Mouse (Mus musculus): ENCODE measurements around the gene Glb1.

Gene Glb1

DNA sequence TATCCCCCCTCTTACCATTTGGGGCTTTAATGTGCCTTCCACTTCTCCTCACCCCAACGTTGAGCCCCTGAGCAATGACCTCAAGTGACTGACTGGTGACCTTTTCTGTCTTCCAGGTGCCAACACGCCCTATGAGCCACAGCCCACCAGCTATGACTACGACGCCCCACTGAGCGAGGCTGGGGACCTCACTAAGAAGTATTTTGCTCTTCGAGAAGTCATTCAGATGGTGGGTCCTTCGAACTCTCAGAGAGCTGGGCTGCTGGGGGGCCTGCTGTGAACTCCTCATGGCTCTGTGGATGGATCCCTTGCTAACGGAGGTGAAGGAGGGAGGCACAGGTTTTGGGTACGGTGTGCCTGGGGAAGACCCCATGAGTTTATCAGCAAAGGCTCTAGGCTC lies 42.0 kb downstream of the Glb1 start:
- no peak for DNase-seq (ENCODE audit: low spot score in 2 of 2)

GRCm38 (mm10) chr9:114443351-114443750 lies 42.5 kb downstream of the Glb1 start:
- no peak for DNase-seq (ENCODE audit: low spot score in 2 of 2)

- no peak for DNase-seq (ENCODE audit: low spot score in 2 of 2)
Observed at GRCm38 (mm10) chr9:114446887-114447286, 46.0 kb downstream of the Glb1 start.

DNA sequence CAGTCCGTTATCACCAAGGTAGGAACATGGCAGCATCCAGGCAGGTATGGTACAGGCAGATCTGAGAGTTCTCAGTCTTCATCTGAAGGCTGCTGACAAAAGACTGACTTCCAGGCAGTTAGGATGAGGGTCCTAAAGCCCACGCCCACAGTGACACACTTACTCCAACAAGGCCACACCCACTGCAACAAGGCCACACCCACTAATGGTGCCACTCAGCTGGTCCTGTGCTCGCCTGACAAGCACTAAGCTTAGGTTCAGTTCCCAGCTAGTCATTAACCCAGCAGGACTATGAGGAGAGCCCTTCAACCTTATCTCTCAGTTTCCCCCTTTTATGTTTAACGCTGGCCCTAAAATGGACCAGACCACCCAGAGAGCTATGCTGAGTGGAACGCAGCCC lies 47.8 kb downstream of the Glb1 start:
- DNase-seq (ENCODE audit: low spot score in 2 of 2) = no peak

GRCm38 (mm10) chr9:114449120-114449754 lies 48.4 kb downstream of the Glb1 start:
- no peak for DNase-seq (ENCODE audit: low spot score in 2 of 2)

- no peak for DNase-seq (ENCODE audit: low spot score in 2 of 2)
Observed at GRCm38 (mm10) chr9:114451615-114452014, 50.7 kb downstream of the Glb1 start.

DNA sequence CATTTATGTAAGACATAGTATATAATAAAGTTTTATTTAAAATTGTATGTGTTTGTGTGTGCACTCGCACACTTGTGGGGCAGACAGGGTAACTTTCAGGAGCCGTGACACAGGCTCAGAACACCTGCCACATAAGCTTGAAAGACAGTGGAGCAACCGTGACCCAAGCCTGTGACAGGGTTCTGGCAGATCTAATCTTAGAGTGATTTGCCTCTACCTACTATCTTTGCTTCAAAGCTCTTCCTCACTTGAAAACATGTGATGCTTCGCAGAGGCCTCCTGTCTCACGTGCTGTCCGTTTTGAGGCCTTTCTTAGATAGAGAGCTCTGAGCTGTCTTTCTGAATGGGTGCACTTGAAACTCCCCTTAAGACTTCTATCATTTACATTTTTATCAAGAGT lies 51.5 kb downstream of the Glb1 start:
- DNase-seq (ENCODE audit: low spot score in 2 of 2) = no peak

GRCm38 (mm10) chr9:114455420-114455819 lies 54.5 kb downstream of the Glb1 start:
- DNase-seq (ENCODE audit: low spot score in 2 of 2) = no peak

GRCm38 (mm10) chr9:114458436-114458835 lies 57.6 kb downstream of the Glb1 start:
- no peak for DNase-seq (ENCODE audit: low spot score in 2 of 2)

GRCm38 (mm10) chr9:114462569-114462968 lies 61.7 kb downstream of the Glb1 start:
- DNase-seq (ENCODE audit: low spot score in 2 of 2) = no peak

GRCm38 (mm10) chr9:114465442-114465841 lies 64.6 kb downstream of the Glb1 start:
- DNase-seq (ENCODE audit: low spot score in 2 of 2) = no peak

DNA sequence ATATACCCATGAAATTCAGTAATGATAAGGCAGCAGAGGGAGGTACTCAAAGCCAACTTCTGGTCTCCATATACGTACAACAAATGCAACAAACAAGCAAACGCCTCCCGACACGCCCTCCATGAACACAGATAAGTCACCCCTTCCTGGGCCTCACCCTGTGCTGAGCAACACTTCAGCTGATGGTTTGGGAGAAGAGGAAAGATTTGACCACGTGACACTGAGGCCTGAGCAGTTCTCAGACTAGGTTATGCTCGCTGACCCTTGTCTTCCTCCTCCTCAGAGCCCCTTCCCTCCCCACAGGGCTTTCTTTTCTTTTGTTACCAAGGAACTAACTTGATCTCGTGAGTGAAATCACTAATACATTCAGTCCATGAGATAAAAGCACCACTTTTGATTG lies 66.0 kb downstream of the Glb1 start:
- no peak for DNase-seq (ENCODE audit: low spot score in 2 of 2)

- DNase-seq (ENCODE audit: low spot score in 2 of 2) = no peak
Observed at GRCm38 (mm10) chr9:114468217-114468616, 67.3 kb downstream of the Glb1 start.

DNA sequence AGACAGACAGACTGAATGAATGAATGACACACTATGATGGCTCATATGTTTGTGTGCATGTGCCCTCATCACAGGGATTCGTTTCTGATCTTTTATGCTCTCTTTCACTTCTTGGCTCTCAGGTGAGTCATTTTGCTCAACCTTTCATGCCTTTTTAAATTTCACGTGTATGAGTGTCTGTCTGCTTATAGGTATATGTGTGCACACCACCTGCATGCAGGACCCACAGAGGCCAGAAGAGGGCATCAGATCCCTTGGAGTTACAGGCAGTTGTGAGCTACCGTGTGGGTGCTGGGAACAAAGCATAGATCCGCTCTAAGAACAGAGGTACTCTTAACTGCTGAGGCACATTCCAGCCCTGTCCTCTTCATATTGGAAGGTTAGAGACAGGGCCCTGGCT lies 67.8 kb downstream of the Glb1 start:
- DNase-seq (ENCODE audit: low spot score in 2 of 2) = no peak

DNA sequence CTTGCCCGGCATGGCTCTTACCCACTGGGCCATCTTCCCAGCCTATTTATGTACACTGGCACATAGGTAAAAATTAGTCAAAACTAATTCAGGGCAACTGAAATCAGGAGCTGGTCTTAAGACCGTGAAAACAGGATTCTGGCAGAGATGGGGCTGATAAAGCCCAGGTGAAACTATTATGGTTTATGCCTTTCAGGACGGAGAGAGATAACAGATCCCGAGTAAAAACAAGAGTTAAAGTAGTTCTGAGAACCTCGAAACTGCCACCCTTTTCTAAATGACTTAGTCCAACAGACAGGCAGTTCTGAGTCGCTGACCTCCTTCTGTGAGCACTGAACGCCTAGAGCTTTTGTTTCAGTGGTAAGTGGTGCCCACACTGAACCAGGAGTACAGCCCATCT lies 71.0 kb downstream of the Glb1 start:
- no peak for DNase-seq (ENCODE audit: low spot score in 2 of 2)

- DNase-seq (ENCODE audit: low spot score in 2 of 2) = no peak
Observed at GRCm38 (mm10) chr9:114477019-114477418, 76.1 kb downstream of the Glb1 start.

DNA sequence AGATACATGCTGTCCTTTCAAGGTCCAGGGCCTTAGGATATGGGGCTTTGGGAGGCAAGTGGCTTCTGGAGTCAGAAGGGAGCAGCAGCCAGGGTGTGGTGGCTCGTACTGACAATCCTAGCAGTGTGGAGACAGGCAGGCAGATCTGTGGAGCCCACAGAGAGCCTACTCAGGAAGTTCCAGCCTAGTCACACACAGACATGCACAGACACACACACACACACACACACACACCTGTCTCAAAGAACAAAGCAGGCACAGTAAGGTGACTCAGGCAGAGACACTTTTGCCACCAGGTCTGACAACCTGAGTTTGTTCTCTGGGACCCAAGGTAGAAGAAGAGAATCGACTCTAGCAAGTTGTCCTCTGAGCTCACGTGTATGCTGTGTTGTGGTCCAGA lies 80.1 kb downstream of the Glb1 start:
- DNase-seq (ENCODE audit: low spot score in 2 of 2) = no peak

DNA sequence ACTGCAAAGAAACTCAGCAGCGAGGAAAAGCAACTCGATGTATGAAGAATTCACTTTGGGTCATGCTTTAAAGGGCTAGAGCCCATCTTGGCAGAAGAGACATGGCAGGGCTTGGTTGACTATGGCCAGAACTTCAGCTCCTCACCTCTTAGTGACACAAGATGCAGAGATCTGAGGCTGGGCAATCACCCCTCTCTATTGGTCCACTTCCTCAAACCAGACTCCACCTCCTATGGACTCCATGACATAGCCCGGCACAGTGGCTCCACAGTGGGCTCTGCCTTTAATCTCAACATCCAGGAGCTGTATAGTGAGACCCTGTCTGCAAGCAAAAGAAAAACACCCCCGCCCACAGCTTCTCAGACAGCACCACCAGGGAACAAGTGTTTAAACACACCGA lies 83.9 kb downstream of the Glb1 start:
- DNase-seq (ENCODE audit: low spot score in 2 of 2) = no peak

GRCm38 (mm10) chr9:114486808-114487207 lies 85.9 kb downstream of the Glb1 start:
- no peak for DNase-seq (ENCODE audit: low spot score in 2 of 2)

- no peak for DNase-seq (ENCODE audit: low spot score in 2 of 2)
Observed at GRCm38 (mm10) chr9:114487481-114488258, 86.8 kb downstream of the Glb1 start.

- no peak for DNase-seq (ENCODE audit: low spot score in 2 of 2)
Observed at GRCm38 (mm10) chr9:114496469-114496868, 95.6 kb downstream of the Glb1 start.

DNA sequence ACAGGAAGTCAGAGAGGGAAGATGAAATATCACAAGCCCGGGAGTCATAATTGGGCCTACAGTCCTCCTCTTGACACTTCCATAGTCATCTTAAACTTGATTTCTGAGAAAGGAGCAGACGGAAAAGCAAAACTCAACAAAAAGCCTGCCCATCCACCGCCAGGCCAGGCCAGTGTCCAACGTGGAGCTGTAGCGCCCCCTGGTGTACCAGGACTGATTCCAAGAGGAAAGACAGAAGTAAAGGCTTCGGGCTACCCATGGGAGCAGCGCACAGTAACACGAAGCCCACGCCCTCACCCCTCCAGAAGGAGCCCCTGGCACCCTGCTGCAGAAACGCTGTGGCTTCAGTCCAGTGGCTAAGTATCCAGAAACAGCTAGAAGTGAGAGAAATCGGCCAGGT lies 97.3 kb downstream of the Glb1 start:
- peak; percentile 50 to 69 for DNase-seq (ENCODE audit: low spot score in 2 of 2)

DNA sequence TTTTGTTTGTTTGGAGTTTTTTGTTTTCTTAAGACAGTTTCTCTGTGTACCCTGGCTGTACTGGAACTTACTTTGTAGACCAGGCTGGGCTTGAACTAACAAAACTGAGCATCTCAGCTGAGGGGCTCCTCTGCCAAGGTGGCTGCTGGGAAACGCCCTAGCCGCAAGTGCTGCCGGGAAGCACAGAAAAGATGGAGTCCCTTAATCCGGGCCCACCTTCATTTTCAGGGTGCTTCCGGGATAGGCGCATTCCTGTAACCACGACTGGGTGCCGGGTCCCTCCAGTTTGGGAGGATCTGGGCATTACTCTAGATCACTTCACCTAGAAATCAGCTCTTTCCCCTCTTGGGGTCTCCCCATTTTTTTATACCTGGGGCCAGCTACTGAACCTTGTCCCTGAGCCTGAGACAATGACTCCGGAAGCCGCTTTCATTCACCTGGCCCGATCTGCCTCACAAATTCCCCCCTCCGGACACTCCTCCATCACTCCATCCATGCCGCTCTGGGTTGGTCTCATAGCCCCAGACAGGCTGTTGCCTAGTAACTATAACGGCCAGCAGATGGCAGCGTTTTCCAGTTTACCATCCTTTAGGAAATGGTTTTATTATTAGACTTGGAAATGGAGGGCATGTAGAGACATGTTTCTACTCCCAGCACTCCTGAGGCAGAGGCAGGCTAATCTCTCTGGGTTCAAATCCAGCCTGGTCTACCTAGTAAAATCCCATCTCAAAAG lies 99.1 kb downstream of the Glb1 start:
- DNase-seq (ENCODE audit: low spot score in 2 of 2) = peak in 1 of 2 experiments; percentile 34
